Mouse (Mus musculus) embryonic facial prominence, embryonic 13.5 days (tissue): ENCODE results near the gene Aldh3b2. TPM values are rescaled to one million over a fixed set of nuclear protein-coding genes. Genes with fewer than 3 reads are reported as not detected.
"Not testable (repeated sequence)": the region's sequence is repeated elsewhere in the genome, so short reads cannot be mapped to it uniquely, and the experiment has no call there.

Experiments used
- ATAC-seq: fragments of 200-750 bp; cut with Nextera tagmentation; 2 replicates; pipeline ENCODE4 v1.8.0; 2017; ENCODE audit warnings: low read depth; ENCODE audit not compliant: insufficient number of reproducible peaks, insufficient read depth, low FRiP score, low TSS enrichment
- H3K27ac ChIP-seq: fragments of 300-500 bp; sonication (generic); 2 replicates; pipeline ENCODE4 v1.5.1; 2015; ENCODE audit warnings: moderate library complexity, mild to moderate bottlenecking, inconsistent platforms
- H3K27me3 ChIP-seq: fragments of 300-500 bp; sonication (generic); 2 replicates; pipeline ENCODE4 v1.6.1; 2015; ENCODE audit warnings: mild to moderate bottlenecking, inconsistent platforms
- H3K36me3 ChIP-seq: fragments of 300-500 bp; sonication (generic); 2 replicates; pipeline ENCODE4 v1.6.1; 2015; ENCODE audit warnings: mild to moderate bottlenecking, inconsistent platforms
- H3K4me1 ChIP-seq: fragments of 300-500 bp; sonication (generic); 2 replicates; pipeline ENCODE4 v1.6.1; 2015; ENCODE audit warnings: inconsistent platforms
- H3K4me2 ChIP-seq: fragments of 300-500 bp; sonication (generic); 2 replicates; pipeline ENCODE4 v1.6.1; 2015; ENCODE audit warnings: moderate library complexity, mild to moderate bottlenecking, inconsistent platforms
- H3K4me3 ChIP-seq: fragments of 300-500 bp; sonication (generic); 2 replicates; pipeline ENCODE4 v1.5.1; 2015; ENCODE audit warnings: mild to moderate bottlenecking, inconsistent platforms
- H3K9ac ChIP-seq: fragments of 300-500 bp; sonication (generic); 2 replicates; pipeline ENCODE4 v1.6.1; 2015; ENCODE audit warnings: mild to moderate bottlenecking, inconsistent platforms
- H3K9me3 ChIP-seq: fragments of 300-500 bp; sonication (generic); 2 replicates; pipeline ENCODE4 v1.6.1; 2016; ENCODE audit warnings: inconsistent platforms
- WGBS: fragments of 180-500 bp; shearing (Covaris S2); methylation state at CpG from one replicate; pipeline ENCODE4 v1.1.7; 2015; ENCODE audit warnings: mixed read lengths; 5-methylcytosine and 5-hydroxymethylcytosine counted together
- polyA plus RNA-seq: library from polyadenylated mRNA; unstranded; fragments of >200 nt; fragmentation: Nextera tagmentation; extraction: Ambion mirVana; gene quantifications from 2 replicates; pipeline ENCODE4 v1.2.1, GENCODE M21; 2015

Aldh3b2 gene
- polyA plus RNA-seq, 1 experiment from 2014 or later = 8.2 TPM

DNA sequence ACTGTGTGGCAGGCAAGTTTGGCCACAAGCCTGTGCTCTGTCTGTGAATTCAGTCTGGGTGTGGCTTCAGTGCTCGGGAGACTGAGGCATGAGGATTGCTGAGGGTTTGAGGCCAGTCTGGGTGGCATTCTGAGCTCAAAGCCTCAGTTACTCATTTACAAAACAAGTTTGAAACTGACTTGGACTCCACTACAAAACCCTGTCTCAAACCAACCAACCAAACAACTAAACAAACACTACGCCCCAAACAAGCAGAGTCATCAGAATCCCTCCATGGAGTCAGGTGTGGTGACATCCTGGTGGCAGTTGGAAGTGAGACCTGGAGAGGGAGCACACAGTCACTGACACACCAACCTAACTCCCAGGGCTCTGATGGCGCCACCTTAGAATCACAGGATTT, 21.8 kb upstream of the Aldh3b2 start:
- no peak for ATAC-seq

DNA sequence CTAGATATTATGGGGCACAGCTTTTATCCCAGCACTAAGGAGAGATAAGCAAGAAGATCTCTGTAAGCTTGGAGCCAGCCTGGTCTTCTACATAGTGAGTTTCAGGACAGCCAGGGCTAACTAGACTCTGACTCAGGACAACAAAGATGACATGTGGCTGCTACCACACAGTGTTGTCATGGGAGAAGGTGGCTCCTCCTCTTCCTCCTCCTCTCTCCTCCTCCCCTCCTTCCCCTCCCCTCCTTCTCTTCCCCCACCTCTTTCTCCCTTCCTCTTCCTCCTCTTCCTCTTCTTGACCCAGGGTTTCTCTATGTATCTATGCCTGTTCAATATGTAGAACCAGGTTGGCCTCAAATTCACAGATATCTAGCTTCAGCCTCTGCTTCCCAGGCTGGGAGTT, 20.7 kb upstream of the Aldh3b2 start:
- Histone ChIP-seq H3K4me2 (no peak overlapping the region), H3K27ac (no peak overlapping the region), H3K36me3 (no peaks in the 10 kb centered on the region), H3K9me3 (no peaks in the 10 kb centered on the region), H3K27me3 (no peaks in the 10 kb centered on the region), H3K9ac (no peak overlapping the region), H3K4me3 (no peak overlapping the region), H3K4me1 (no peaks in the 10 kb centered on the region)
- no peak for ATAC-seq

More for the DNA sequence above, 21.8 kb upstream of the Aldh3b2 start:
- H3K4me2 ChIP-seq = no peak overlapping the region
- no peaks in the 10 kb centered on the region for H3K4me1 ChIP-seq
- no peak overlapping the region for H3K4me3 ChIP-seq
- no peaks in the 10 kb centered on the region for H3K9me3 ChIP-seq
- H3K36me3 ChIP-seq = no peaks in the 10 kb centered on the region
- no peak overlapping the region for H3K9ac ChIP-seq
- no peaks in the 10 kb centered on the region for H3K27me3 ChIP-seq
- 71% methylated on average over 3 of the region's 3 CpGs for WGBS
- H3K27ac ChIP-seq = no peak overlapping the region

DNA sequence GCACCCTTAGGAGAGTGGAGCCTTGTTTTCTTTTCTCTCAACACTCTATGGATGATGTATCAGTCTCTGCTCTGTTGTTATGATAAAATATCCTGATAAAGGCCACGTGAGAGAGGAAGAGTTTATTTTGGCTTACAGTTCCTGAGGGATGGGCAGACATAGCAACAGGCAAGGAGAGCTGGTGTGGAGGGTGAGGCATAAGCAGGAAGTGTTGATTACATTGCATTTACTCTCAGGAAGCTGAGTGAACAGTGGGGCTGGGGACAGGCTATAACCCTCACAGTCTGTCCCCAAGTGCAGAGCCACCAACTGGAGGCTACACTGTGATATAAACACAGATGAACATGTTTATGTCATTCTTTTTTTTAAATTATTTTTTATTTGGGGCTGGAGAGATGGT, 20.0 kb upstream of the Aldh3b2 start:
- Histone ChIP-seq H3K27me3 (no peaks in the 10 kb centered on the region), H3K9me3 (no peaks in the 10 kb centered on the region), H3K4me1 (no peaks in the 10 kb centered on the region), H3K4me3 (no peak overlapping the region), H3K36me3 (no peaks in the 10 kb centered on the region), H3K9ac (no peak overlapping the region), H3K27ac (no peak overlapping the region), H3K4me2 (no peak overlapping the region)
- no peak for ATAC-seq
- WGBS = 50% methylated on average over 1 of the region's 1 CpGs

DNA sequence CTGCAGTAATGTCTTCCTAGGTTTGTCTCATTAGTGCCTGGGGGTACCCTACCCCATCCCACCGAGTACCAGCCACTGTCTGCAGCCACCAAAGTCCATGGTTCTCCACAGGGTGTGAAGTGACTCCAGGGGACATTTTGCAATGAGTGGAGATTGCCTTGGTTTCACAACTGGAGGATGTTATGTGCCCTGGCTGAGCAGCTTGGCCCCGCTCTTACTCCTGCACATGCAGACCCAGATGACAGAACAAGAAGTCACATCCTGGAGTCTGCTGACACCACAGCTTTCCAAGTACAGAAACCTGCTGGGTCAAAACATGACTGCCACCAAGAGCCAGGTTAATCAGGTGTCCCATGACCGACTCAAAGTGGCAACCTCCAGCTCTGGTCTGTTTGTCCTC, 17.1 kb upstream of the Aldh3b2 start:
- Histone ChIP-seq H3K9me3 (no peaks in the 10 kb centered on the region), H3K4me3 (no peak overlapping the region), H3K9ac (no peak overlapping the region), H3K4me2 (no peak overlapping the region), H3K27me3 (no peaks in the 10 kb centered on the region), H3K27ac (no peak overlapping the region), H3K36me3 (no peaks in the 10 kb centered on the region), H3K4me1 (no peaks in the 10 kb centered on the region)
- no peak for ATAC-seq
- WGBS = 78% methylated on average over 3 of the region's 3 CpGs

DNA sequence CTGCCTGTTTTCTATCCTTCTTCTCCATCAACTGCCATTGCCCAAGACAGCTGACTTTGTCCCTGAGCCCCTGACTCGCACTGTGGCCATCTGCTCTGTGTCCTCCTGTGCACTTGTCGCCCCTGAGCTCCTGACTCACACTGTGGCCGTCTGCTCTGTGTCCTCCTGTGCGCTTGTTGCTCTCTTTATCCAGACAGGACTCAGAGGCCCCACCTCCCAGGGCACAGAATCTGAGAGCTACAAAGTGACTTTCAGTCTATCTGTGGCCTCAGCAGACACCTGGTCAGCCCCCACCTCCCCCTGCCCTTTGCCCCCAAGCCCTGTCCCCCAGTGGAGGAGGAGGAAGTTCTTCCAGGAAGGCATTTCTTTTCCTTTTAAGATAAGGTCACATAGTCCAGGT, 16.3 kb upstream of the Aldh3b2 start:
- no peaks in the 10 kb centered on the region for H3K36me3 ChIP-seq
- no peaks in the 10 kb centered on the region for H3K27me3 ChIP-seq
- no peak overlapping the region for H3K9ac ChIP-seq
- no peak for ATAC-seq
- WGBS = 51% methylated on average over 4 of the region's 4 CpGs
- no peaks in the 10 kb centered on the region for H3K9me3 ChIP-seq
- no peaks in the 10 kb centered on the region for H3K4me1 ChIP-seq
- H3K4me2 ChIP-seq = no peak overlapping the region
- H3K27ac ChIP-seq = no peak overlapping the region
- no peak overlapping the region for H3K4me3 ChIP-seq

DNA sequence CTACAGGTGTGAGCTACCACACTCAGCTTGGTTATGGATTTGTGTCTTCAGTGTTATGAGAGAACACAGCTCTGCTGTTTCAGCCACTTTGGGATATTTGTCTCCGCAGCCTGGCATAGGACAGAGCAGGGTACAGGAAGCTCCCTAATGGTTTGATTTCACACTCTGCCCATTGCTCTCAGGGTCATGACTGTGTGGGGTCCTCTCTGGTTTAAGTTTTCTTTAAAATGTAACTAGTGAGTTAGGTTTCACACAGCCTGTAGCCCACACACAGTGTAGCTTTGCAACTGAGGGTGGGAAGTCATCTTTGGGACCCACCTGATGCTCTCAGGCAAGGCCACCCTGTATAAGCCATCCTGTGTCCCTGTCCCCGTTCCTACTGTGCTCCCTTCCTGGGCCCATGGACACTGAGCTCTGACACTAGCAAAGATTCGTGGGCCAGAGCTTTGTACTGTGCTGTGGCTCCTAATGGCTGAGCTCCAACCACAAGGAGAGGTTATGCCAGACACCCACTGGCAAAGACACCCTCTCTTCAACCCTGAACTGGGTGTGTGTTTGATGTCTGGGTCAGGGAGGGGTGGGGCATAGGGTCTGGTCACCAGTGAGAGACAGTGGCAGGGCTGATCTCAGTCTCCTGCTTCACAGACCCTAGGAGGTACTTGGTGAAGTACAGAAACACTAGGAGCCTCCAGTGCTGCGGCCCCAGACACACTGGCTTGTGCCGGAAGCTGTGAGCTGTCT, 14.7 kb upstream of the Aldh3b2 start:
- not testable (repeated sequence) for H3K27ac ChIP-seq, H3K4me3 ChIP-seq, H3K36me3 ChIP-seq, H3K27me3 ChIP-seq, H3K4me1 ChIP-seq, H3K4me2 ChIP-seq, H3K9ac ChIP-seq, H3K9me3 ChIP-seq
- ATAC-seq = 0 out of 2 replicates have a peak, but pooled peaks have one; percentile 18
- WGBS = 68% methylated on average over 5 of the region's 5 CpGs

DNA sequence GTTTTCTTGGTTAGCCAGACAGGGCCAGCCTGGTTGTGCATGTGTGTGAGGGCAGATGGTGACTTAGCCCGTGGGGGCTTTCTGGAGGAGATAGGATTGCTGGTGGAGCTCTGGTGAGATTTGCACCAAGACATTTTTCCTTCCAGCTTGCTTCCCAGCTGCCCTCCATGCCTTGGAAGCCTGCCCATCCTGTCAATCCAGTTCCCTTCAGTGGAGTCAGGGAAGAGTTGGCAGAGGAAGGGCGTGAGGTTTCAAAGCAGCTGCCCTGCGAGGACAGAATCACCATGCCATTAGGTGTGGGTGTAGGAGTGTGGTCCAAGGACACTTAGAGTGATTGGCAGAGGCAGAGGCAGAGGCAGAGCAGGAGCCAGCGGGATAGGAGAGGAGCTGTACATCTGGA, 13.7 kb upstream of the Aldh3b2 start, which contains the start of gene Aldh3b3:
Gene Aldh3b3 (plus strand): TSS at position 176 of the 400 bp plus-strand sequence.
- Histone ChIP-seq H3K4me3 (no peak within 1 kb of the TSS), H3K4me1 (no peaks in the 10 kb centered on the region), H3K9me3 (no peaks in the 10 kb centered on the region), H3K9ac (no peak within 1 kb of the TSS), H3K4me2 (no peak within 1 kb of the TSS), H3K27ac (no peak within 1 kb of the TSS), H3K27me3 (no peaks in the 10 kb centered on the region), H3K36me3 (no peaks in the 10 kb centered on the region)
- 70% methylated on average over 4 of the region's 4 CpGs for WGBS
- ATAC-seq = no peak

DNA sequence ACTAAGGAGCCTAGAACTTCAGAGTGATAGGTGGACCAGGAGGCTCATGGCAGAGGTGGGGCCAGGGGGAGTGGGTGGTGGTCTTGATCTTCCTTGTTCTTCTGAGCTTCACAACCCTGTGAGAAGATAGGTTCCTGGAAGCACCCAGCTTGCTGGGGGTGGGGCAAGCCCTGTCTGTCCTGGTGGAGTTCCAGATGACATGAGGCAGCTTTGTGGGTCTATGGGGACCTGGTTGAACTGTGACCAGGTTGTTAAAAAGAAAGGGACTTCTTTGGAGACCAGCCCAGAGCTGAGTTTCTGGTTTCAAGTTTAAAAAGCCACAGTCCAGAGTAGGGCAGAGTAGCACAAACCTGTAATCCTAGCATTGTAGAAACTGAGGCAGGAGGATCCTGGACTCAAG, 13.1 kb upstream of the Aldh3b2 start:
- Histone ChIP-seq H3K9ac (no peak overlapping the region), H3K36me3 (no peaks in the 10 kb centered on the region), H3K4me2 (no peak overlapping the region), H3K27ac (no peak overlapping the region), H3K27me3 (no peaks in the 10 kb centered on the region), H3K4me1 (no peaks in the 10 kb centered on the region), H3K9me3 (no peaks in the 10 kb centered on the region), H3K4me3 (no peak overlapping the region)
- no peak for ATAC-seq

DNA sequence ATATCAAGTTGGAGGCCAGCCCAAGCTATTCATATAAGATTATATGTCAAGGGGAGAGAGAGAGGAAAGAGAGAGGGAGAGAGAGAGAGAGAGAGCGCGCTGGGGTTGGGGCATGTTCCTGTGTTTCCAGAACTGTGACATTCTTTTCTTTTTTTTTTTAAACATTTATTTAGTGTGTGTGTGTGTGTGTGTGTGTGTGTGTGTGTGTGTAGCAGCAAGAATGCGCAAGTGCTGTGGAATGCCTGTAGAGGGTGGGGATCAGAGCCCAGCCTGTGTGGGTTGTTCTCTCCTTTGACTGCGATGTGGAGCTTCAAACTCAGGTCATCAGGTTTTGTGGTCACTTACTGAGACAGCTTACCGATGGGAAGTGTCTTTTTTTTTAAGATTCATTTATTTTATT, 11.9 kb upstream of the Aldh3b2 start:
- H3K27me3 ChIP-seq = no peaks in the 10 kb centered on the region
- ATAC-seq = no peak
- H3K27ac ChIP-seq = no peak overlapping the region
- H3K4me1 ChIP-seq = no peaks in the 10 kb centered on the region
- no peak overlapping the region for H3K4me3 ChIP-seq
- 70% methylated on average over 5 of the region's 5 CpGs for WGBS
- H3K36me3 ChIP-seq = no peaks in the 10 kb centered on the region
- no peak overlapping the region for H3K9ac ChIP-seq
- H3K4me2 ChIP-seq = no peak overlapping the region
- H3K9me3 ChIP-seq = no peaks in the 10 kb centered on the region

DNA sequence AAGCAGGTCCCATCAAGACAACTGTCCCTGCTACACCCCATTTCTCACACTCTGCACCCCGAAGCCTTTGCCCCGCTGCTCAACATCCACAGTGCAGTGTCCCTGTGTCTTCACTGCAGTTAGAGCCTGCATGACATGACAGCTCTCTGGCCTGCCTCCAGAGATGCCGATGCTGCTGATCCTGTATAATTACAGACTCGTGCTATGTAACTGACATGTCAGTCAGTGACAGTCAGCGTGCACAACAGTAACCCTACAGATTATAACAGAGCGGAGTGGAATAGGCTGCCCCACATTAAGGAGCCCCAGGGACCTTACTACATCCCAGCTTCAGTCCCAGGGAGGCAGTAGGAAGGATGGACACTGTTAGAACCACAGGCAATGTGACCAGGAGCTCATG, 10.3 kb upstream of the Aldh3b2 start:
- H3K36me3 ChIP-seq, ATAC-seq, H3K4me3 ChIP-seq, H3K27me3 ChIP-seq, H3K27ac ChIP-seq, H3K9ac ChIP-seq, H3K4me1 ChIP-seq, H3K9me3 ChIP-seq, H3K4me2 ChIP-seq: not testable (repeated sequence)
- 69% methylated on average over 6 of the region's 6 CpGs for WGBS

DNA sequence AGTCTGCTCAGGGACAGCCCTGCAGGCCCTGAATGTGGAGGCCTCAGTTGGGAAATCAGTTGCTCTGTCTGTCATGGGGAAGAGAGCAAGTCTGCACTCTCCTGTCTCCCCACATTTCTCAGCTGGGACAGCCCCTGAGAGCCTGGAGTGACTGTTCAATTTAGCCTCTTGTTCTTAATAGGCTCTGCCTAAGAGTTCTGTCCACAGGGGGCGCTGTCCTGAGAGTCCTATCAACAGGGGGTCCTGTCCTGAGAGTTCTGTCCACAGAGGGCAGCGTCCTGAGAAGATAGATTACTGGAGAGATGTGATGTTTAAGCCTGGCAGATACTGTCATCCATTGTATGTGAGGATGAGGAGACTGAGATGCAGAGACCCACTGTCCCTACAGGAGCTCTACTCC, 9.7 kb upstream of the Aldh3b2 start:
- ATAC-seq = no peak
- Histone ChIP-seq H3K4me3 (no peak overlapping the region), H3K27ac (no peak overlapping the region), H3K4me1 (no peaks in the 10 kb centered on the region), H3K4me2 (no peak overlapping the region), H3K9me3 (no peaks in the 10 kb centered on the region), H3K9ac (no peak overlapping the region), H3K36me3 (no peaks in the 10 kb centered on the region), H3K27me3 (no peaks in the 10 kb centered on the region)
- WGBS = 12% methylated on average over 2 of the region's 2 CpGs

DNA sequence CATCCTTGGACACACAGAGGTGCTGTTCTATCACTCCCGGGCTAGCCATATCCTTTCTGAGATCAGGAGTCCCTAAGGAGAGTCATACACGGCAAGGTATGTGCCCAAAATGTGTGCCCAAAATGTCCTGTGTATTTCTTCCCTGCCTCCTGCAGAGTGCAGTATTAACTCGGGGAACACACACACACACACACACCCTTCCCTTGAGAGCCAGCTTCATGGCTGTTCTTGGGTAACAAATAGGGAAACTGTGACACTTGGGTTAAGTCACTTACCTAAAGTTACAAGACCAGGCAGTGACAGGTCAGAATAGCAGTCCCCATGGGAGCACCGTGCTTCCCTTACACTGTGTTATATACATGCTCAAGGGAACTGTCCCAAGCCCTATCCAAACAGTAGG, 8.1 kb upstream of the Aldh3b2 start:
- 71% methylated on average over 4 of the region's 4 CpGs for WGBS
- Histone ChIP-seq H3K4me3 (no peak overlapping the region), H3K4me2 (no peak overlapping the region), H3K27ac (no peak overlapping the region), H3K9me3 (no peaks in the 10 kb centered on the region), H3K27me3 (no peaks in the 10 kb centered on the region), H3K36me3 (no peaks in the 10 kb centered on the region), H3K4me1 (peaks cover 4% of the 10 kb centered on the region; the same call in 1 of the 2 replicates), H3K9ac (no peak overlapping the region)
- ATAC-seq = no peak
